Mouse (Mus musculus): ENCODE data around the gene Farsa. TPM values are rescaled to one million over a fixed set of nuclear protein-coding genes. Genes with fewer than 3 reads are reported as not detected.
"Not testable (repeated sequence)": the region's sequence is repeated elsewhere in the genome, so short reads cannot be mapped to it uniquely, and the experiment has no call there.

The Farsa gene
- total RNA-seq, 2 experiments from 2014 or later: 59.5 to 65.8 TPM

- intact Hi-C loops (cut with DNase I): loop anchor here (5.0 kb wide), 1 partner anchor 56 kb away; the partner anchor contains the start of gene Calr
- peak; percentile 81 to 94 for DNase-seq (ENCODE audit: extremely low spot score in 1 of 2, low spot score in 2 of 2)
Observed at GRCm38 (mm10) chr8:84902920-84903661, 46.3 kb downstream of the Farsa start.

DNA sequence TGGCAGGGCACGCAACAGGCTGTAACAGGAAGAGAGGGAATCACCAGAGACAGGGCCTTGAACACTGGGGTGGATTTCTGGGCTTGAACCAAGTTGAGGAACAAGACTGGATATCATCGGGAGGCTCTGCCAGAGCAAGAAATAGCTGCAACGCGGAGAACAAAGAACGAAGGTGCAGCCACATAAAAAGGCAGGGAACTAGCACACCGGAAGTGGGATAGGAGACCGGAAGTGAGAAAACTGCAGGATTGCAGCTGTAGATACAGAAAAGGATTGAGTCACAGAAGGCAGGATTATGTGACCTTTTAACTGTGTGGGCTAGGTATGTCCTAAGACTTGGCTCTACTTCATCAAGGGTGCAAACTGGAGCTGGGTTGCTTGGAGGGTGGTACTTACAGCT, 47.6 kb downstream of the Farsa start:
- intact Hi-C loops (cut with DNase I): loop anchor here (5.0 kb wide), 1 partner anchor 57 kb away; the partner anchor contains the start of gene Calr
- no peak for DNase-seq (ENCODE audit: extremely low spot score in 1 of 2, low spot score in 2 of 2)

GRCm38 (mm10) chr8:84907037-84907436, 50.2 kb downstream of the Farsa start:
- intact Hi-C loops (cut with DNase I): no loop called here
- no peak for DNase-seq (ENCODE audit: extremely low spot score in 1 of 2, low spot score in 2 of 2)

DNA sequence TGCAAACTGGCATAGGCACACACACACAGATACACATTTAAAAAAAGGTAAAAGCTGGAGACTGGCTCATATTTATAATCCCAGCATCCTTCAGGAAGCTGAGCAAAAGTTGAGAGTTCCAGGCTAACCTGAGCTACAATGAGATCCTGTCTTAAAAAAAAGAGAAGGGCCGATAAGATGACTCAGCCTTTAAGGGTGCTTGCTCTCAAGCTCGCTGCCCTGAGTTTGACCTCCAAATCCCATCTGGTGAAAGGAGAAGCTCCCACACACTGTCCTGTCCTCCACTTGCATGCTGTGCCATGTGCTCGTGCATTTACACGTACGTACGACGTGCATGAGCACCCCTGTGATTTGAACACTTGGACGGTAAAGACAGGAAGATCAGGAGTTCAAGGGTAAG, 50.7 kb downstream of the Farsa start:
- no peak for DNase-seq (ENCODE audit: extremely low spot score in 1 of 2, low spot score in 2 of 2)
- intact Hi-C loops (cut with DNase I): no loop called here

DNA sequence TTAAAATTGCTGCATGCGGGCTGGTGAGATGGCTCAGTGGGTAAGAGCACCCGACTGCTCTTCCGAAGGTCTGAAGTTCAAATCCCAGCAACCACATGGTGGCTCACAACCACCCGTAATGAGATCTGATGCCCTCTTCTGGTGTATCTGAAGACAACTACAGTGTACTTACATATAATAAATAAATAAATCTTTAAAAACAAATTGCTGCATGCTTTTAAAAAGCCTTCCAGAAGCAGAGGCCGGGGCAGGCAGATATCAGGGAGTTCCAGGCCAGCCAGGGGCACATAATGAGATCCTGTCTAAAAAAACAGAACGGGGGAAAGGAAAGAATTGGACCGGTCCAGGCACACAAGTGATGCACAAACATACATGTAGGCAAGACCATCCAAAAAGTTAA, 51.2 kb downstream of the Farsa start:
- intact Hi-C loops (cut with DNase I); DNase-seq (ENCODE audit: extremely low spot score in 1 of 2, low spot score in 2 of 2): not testable (repeated sequence)

DNA sequence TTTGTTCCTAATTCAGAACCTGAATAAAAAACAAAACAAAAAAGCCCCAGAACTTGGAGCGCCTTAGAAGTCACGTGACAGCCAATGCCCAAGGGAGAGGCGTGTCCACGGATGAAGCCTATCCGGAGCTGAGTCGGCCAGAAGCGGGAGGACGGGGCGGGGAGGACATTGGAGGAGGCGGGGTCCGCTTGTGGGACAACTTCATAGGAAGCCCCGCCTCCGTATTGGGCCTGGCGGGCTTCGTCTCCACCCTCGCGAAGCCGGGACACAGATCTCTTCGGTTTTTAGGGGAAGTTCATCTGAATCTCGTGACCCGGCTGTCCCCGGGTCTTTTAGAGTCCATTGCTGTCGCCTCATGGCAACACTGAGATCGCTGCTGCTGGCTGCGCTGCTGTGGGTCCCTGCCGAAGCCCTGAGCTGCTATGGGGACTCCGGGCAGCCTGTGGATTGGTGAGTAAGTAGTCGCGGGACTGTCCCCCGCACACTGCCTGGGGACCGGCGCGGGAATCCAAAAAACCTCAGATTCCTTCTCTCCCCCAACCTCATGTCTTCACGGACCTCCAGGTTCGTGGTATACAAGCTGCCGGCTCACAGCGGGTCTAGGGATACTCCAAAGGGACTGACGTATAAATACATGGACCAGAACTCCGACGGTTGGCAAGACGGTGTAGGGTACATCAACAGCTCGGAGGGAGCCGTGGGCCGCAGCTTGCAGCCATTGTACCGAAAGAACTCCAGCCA, 51.8 kb downstream of the Farsa start, which contains the start of gene Dnase2a:
TSS of gene Dnase2a (plus strand) at position 140 of the 741 bp plus-strand sequence.
- intact Hi-C loops (cut with DNase I): no loop called here
- peak; percentile 82 to 98 for DNase-seq (ENCODE audit: extremely low spot score in 1 of 2, low spot score in 2 of 2)

DNA sequence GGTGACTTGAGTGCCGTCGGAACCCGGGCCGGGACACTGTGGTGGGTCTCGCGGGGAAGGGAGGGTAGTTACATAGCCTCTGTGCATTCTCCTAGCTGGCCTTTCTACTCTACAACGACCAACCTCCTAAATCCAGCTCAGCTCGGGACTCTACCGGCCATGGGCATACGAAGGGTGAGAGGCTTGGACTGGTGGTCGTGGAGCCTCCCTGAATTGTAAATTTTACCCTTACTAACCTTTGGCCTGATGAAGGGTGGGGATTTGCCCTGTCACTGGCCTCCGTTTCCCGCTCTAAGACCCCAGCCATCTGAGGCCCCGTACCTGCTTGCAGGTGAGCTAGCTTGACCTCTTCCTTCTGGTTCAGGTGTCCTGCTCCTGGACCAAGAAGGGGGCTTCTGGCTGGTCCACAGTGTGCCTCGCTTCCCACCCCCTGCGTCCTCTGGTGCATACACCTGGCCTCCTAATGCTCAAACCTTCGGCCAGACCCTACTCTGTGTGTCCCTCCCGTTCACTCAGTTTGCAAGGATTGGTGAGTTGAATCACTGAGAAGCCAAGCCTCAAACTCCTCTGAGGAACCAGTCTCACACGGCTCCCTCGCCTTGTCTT, 52.5 kb downstream of the Farsa start:
- no peak for DNase-seq (ENCODE audit: extremely low spot score in 1 of 2, low spot score in 2 of 2)
- intact Hi-C loops (cut with DNase I): no loop called here

GRCm38 (mm10) chr8:84909949-84910348, 53.2 kb downstream of the Farsa start:
- intact Hi-C loops (cut with DNase I): no loop called here
- no peak for DNase-seq (ENCODE audit: extremely low spot score in 1 of 2, low spot score in 2 of 2)

DNA sequence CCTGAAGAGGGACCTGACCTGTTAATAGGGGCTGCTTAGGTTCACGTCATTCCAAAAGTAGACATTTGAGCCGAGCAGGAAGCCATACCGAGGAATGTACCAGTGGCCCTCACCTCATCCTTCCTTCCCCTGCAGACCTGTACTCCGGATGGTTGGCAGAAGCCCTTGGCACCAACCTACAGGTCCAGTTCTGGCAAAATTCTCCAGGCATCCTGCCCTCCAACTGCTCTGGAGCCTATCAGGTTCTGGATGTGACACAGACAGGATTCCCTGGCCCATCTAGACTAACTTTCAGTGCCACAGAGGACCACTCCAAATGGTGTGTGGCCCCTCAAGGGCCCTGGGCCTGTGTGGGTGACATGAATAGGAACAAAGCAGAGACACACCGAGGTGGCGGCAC, 53.8 kb downstream of the Farsa start:
- DNase-seq (ENCODE audit: extremely low spot score in 1 of 2, low spot score in 2 of 2): no peak
- intact Hi-C loops (cut with DNase I): no loop called here

GRCm38 (mm10) chr8:84911854-84912253, 55.1 kb downstream of the Farsa start:
- DNase-seq (ENCODE audit: extremely low spot score in 1 of 2, low spot score in 2 of 2): no peak
- intact Hi-C loops (cut with DNase I): no loop called here

DNA sequence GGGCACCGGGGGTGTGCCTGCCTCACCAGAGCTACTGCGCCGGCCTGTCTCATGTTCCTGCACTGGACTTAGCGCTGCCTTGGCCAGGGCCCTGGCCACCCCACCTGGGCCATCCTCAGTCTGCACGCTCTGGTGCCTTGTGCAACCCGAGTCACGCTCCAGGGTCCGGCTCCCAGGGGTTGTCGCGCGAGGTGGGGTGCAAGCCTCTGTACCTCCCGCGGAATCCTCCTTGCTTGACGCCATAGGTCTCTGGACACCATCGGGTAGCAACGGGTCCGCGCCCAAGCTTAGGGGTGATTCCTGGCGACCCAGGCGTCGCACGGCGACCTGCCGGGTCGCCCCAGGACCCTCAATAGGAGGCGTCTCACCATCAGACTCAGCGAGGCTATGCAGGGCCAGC, 55.6 kb downstream of the Farsa start:
- DNase-seq (ENCODE audit: extremely low spot score in 1 of 2, low spot score in 2 of 2): no peak
- intact Hi-C loops (cut with DNase I): no loop called here

- intact Hi-C loops (cut with DNase I): no loop called here
- peak in 1 of 2 experiments; percentile 73 for DNase-seq (ENCODE audit: extremely low spot score in 1 of 2, low spot score in 2 of 2)
Observed at GRCm38 (mm10) chr8:84912895-84913501, 56.2 kb downstream of the Farsa start.

DNA sequence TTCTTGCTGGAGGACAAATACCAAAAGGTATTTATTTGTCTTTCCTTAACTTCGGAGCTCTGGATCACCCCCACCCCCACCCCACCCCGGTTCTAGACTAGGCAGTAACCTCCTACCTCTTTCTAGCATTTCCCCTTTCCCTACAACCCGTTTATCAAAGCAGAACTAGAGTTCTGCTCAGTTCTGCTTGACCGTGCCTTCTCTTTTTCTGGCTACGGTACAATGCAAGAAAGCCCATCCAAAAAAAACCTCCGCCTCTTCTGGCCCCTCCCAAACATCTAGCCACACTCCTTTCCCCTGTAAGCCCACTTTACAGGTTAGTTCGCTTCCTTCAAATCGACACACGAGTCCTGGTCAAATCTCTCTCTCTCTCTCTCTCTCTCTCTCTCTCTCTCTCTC, 56.7 kb downstream of the Farsa start:
- intact Hi-C loops (cut with DNase I): no loop called here
- DNase-seq (ENCODE audit: extremely low spot score in 1 of 2, low spot score in 2 of 2): no peak

GRCm38 (mm10) chr8:84913960-84914359, 57.2 kb downstream of the Farsa start:
- intact Hi-C loops (cut with DNase I): no loop called here
- DNase-seq (ENCODE audit: extremely low spot score in 1 of 2, low spot score in 2 of 2): peak in 1 of 2 experiments; percentile 51

- DNase-seq (ENCODE audit: extremely low spot score in 1 of 2, low spot score in 2 of 2): no peak
- intact Hi-C loops (cut with DNase I): no loop called here
Observed at GRCm38 (mm10) chr8:84915269-84915668, 58.5 kb downstream of the Farsa start.

- intact Hi-C loops (cut with DNase I): no loop called here
- no peak for DNase-seq (ENCODE audit: extremely low spot score in 1 of 2, low spot score in 2 of 2)
Observed at GRCm38 (mm10) chr8:84917781-84918180, 61.0 kb downstream of the Farsa start.

DNA sequence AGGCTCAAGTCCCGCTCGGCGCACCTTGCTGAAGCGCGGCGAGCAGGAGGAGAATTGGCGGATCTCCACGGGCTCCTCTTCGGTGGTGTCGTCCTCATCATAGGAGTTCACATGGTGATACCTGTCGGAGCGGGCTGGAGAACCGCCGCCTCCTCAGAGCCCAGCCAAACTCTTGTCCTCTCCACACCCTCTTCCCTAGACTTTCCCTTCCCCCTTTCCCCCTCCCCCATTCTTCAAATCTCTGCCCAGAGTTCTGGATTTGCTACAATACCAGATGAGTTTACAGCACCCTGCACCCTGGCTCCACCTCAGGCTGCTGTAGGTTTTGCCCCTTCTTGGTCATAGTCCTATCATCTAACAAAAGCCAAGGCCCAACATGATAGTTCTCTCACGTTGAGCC, 61.9 kb downstream of the Farsa start:
- no peak for DNase-seq (ENCODE audit: extremely low spot score in 1 of 2, low spot score in 2 of 2)
- intact Hi-C loops (cut with DNase I): no loop called here
